Mouse (Mus musculus) hindbrain, embryonic 14.5 days (tissue): ENCODE measurements at regions not wholly inside any gene's neighbourhood (a gene's known extent, or its start where the extent isn't known, plus 50 kb on each side); places are given as distances from the start of the nearest gene placed in this dataset.

Experiments used
- ATAC-seq: fragments of 200-750 bp; cut with Nextera tagmentation; 2 replicates; pipeline ENCODE4 v1.8.0; 2017; ENCODE audit warnings: moderate number of reproducible peaks, mild to moderate bottlenecking, moderate TSS enrichment, moderate library complexity; ENCODE audit not compliant: low FRiP score
- DNase-seq: peaks from one replicate; pipeline ENCODE4 v3.0.0-alpha.2; 2015; ENCODE audit warnings: low spot score
- H3K27ac ChIP-seq: fragments of 300-500 bp; sonication (generic); 2 replicates; pipeline ENCODE4 v1.5.1; 2014; ENCODE audit warnings: mild to moderate bottlenecking, moderate library complexity
- H3K27me3 ChIP-seq: fragments of 300-500 bp; sonication (generic); 2 replicates; pipeline ENCODE4 v1.6.1; 2014; ENCODE audit warnings: mild to moderate bottlenecking, low read length, mixed read lengths; ENCODE audit not compliant: control insufficient read depth, insufficient read depth
- H3K36me3 ChIP-seq: fragments of 300-500 bp; sonication (generic); replicated peaks from 2 replicates; pipeline ENCODE4 v1.6.1; 2014; ENCODE audit not compliant: control insufficient read depth, insufficient read depth
- H3K4me1 ChIP-seq: fragments of 300-500 bp; sonication (generic); replicated peaks from 2 replicates; pipeline ENCODE4 v1.6.1; 2014; ENCODE audit warnings: antibody characterized with exemption, low read length, mixed read lengths; ENCODE audit not compliant: control insufficient read depth, insufficient read depth
- H3K4me2 ChIP-seq: fragments of 300-500 bp; sonication (generic); replicated peaks from 2 replicates; pipeline ENCODE4 v1.6.1; 2014; ENCODE audit warnings: mild to moderate bottlenecking, moderate library complexity
- H3K4me3 ChIP-seq: fragments of 300-500 bp; sonication (generic); replicated peaks from 2 replicates; pipeline ENCODE4 v1.5.1; 2014; ENCODE audit warnings: mild to moderate bottlenecking, low read length
- H3K9ac ChIP-seq: fragments of 300-500 bp; sonication (generic); 2 replicates; pipeline ENCODE4 v1.6.1; 2014
- H3K9me3 ChIP-seq: fragments of 300-500 bp; sonication (generic); 2 replicates; pipeline ENCODE4 v1.6.1; 2016; ENCODE audit warnings: low read length; ENCODE audit not compliant: control insufficient read depth
- WGBS: fragments of 180-500 bp; shearing (Covaris S2); extraction: QIAGEN DNeasy Blood & Tissue Kit; methylation state at CpG from one replicate; pipeline ENCODE4 v1.1.7; 2014; 5-methylcytosine and 5-hydroxymethylcytosine counted together

DNA sequence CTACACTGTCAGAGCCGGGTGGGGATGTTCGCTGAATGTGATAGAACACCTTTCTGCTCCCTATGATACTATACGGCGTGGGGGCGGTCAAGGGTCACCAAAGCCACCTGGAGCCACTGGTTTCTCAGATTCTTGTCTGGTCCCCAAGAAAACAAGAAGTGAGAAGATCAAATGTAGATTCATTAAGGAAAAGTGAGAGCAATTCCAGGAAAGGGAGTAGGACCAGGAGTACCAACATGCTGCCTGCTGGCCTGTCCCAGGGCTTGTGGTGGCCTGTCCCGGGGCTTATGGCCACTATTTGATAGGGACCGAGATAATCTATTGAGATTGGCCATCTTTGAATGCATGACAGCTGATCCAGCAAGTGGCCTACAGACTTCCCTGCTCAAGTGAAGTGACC lies 58.8 kb upstream of the Fut8 start:
- no peaks in the 10 kb centered on the region for H3K27me3 ChIP-seq
- DNase-seq (no peak), ATAC-seq (no peak)
- H3K4me3 ChIP-seq = no peak overlapping the region
- no peaks in the 10 kb centered on the region for H3K9me3 ChIP-seq
- no peak overlapping the region for H3K4me2 ChIP-seq
- no peak overlapping the region for H3K9ac ChIP-seq
- no peak overlapping the region for H3K27ac ChIP-seq
- H3K4me1 ChIP-seq = no peaks in the 10 kb centered on the region
- WGBS = 97% methylated on average over 7 of the region's 7 CpGs
- no peaks in the 10 kb centered on the region for H3K36me3 ChIP-seq

- Histone ChIP-seq H3K4me3 (no peak overlapping the region), H3K9me3 (no peaks in the 10 kb centered on the region), H3K4me1 (no peaks in the 10 kb centered on the region), H3K4me2 (no peak overlapping the region), H3K27me3 (no peaks in the 10 kb centered on the region), H3K36me3 (no peaks in the 10 kb centered on the region), H3K9ac (no peak overlapping the region), H3K27ac (no peak overlapping the region)
- ATAC-seq (no peak), DNase-seq (no peak)
- 41% methylated on average over 15 of the region's 15 CpGs for WGBS
These were observed 59.9 kb upstream of the Fut8 start for GRCm38 (mm10) chr12:77177811-77178578.

DNA sequence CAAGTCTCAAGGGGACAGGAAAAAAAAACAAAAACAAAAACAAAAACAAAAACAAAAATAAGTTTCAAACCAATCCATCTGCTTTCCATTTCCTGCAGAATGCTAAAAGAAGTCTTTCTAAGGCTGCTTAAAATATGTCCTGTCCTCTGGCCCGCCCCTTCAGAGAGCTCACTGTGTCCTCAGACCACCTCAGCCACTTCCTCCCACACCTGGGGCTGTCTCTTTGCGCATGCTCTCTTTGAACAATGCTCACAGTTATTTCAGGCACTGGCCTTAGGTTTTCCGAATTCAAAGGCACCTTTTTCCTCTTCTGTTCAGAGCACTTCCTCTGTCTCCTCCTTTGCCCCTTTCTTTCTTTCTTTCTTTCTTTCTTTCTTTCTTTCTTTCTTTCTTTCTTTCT lies 60.6 kb upstream of the Fut8 start:
- H3K4me2 ChIP-seq = no peak overlapping the region
- WGBS = 79% methylated on average over 3 of the region's 3 CpGs
- H3K9ac ChIP-seq = no peak overlapping the region
- H3K36me3 ChIP-seq = no peaks in the 10 kb centered on the region
- H3K4me3 ChIP-seq = no peak overlapping the region
- DNase-seq (no peak), ATAC-seq (no peak)
- H3K27me3 ChIP-seq = no peaks in the 10 kb centered on the region
- no peaks in the 10 kb centered on the region for H3K9me3 ChIP-seq
- no peak overlapping the region for H3K27ac ChIP-seq
- no peaks in the 10 kb centered on the region for H3K4me1 ChIP-seq

DNA sequence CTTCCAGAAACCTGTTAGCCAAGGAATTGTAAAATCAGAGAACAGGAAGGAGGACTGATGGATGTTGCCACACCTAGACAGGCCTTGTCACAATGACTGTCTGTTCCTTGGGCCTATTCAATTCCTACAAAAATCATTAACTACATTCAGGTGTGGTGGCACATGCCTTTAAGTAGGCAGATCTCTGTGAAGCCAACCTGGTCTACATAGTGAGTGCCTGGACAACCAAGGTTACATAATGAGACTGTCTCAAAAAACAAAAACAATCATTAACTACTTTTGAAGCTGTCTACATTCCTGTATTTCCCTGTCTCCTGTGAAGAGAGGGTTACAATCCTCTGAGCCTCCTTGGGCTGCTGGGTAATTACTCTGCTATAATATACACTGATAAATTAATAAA lies 63.9 kb upstream of the Fut8 start:
- no peaks in the 10 kb centered on the region for H3K4me1 ChIP-seq
- no peak overlapping the region for H3K27ac ChIP-seq
- no peak overlapping the region for H3K4me2 ChIP-seq
- no peak overlapping the region for H3K4me3 ChIP-seq
- no peak for DNase-seq
- H3K36me3 ChIP-seq = no peaks in the 10 kb centered on the region
- no peak for ATAC-seq
- no peaks in the 10 kb centered on the region for H3K27me3 ChIP-seq
- no peaks in the 10 kb centered on the region for H3K9me3 ChIP-seq
- H3K9ac ChIP-seq = no peak overlapping the region

- Histone ChIP-seq H3K27ac (no peak overlapping the region), H3K4me2 (no peak overlapping the region), H3K9ac (no peak overlapping the region), H3K36me3 (no peaks in the 10 kb centered on the region), H3K4me3 (no peak overlapping the region), H3K4me1 (no peaks in the 10 kb centered on the region), H3K27me3 (no peaks in the 10 kb centered on the region), H3K9me3 (no peaks in the 10 kb centered on the region)
- no peak for ATAC-seq
- no peak for DNase-seq
- 96% methylated on average over 2 of the region's 2 CpGs for WGBS
These were observed 65.4 kb upstream of the Fut8 start for GRCm38 (mm10) chr12:77172540-77172939.

GRCm38 (mm10) chr12:77170257-77170656 lies 67.7 kb upstream of the Fut8 start:
- H3K9ac ChIP-seq = no peak overlapping the region
- H3K27ac ChIP-seq = no peak overlapping the region
- H3K4me2 ChIP-seq = no peak overlapping the region
- WGBS = 89% methylated on average over 5 of the region's 5 CpGs
- no peak for DNase-seq
- no peak for ATAC-seq
- H3K9me3 ChIP-seq = no peaks in the 10 kb centered on the region
- no peak overlapping the region for H3K4me3 ChIP-seq
- H3K36me3 ChIP-seq = no peaks in the 10 kb centered on the region
- no peaks in the 10 kb centered on the region for H3K4me1 ChIP-seq
- H3K27me3 ChIP-seq = no peaks in the 10 kb centered on the region

DNA sequence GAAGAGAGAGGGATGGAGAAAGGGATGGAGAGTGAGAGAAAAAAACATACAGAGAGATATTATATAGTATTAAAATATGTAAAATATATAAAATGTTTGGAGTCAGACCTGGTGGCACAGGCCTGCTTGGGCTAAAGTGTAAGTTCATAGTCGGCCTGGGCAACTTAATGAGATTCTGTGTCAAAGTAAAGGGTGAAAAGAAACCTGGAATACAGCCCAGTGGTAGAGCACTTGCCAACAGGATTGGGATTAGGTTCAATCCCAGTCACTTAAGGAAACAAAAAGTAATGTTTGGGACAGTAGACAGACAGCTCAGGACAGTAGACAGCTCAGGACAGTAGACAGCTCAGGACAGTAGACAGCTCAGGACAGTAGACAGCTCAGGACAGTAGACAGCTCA lies 69.6 kb upstream of the Fut8 start:
- no peak for ATAC-seq
- Histone ChIP-seq H3K4me1 (no peaks in the 10 kb centered on the region), H3K4me2 (no peak overlapping the region), H3K27ac (no peak overlapping the region), H3K9ac (no peak overlapping the region), H3K27me3 (no peaks in the 10 kb centered on the region), H3K36me3 (no peaks in the 10 kb centered on the region), H3K9me3 (no peaks in the 10 kb centered on the region), H3K4me3 (no peak overlapping the region)
- no peak for DNase-seq
- 79% methylated on average over 1 of the region's 1 CpGs for WGBS

DNA sequence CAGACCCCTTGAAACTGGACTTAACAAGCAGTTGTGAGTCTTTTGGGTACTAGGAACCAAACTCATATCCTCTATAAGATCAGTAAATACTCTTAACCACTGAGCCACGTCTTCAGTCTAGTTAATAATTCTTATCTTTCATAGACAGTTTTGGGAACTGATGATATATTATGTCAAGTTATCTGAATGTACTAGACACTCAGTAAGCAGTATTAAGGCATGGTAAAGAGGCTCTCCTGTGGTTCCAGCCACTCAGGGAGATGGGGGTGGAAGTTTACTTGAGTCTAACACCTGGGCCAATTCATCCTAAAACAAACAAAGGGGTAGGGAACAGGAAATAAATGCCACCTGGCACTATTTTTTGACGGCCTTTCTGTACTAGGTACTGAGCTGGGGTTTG lies 81.2 kb upstream of the Fut8 start:
- Histone ChIP-seq H3K4me1 (no peaks in the 10 kb centered on the region; the same call in 1 of the 2 replicates), H3K4me2 (no peak overlapping the region), H3K36me3 (no peaks in the 10 kb centered on the region), H3K9ac (no peak overlapping the region), H3K9me3 (no peaks in the 10 kb centered on the region), H3K27ac (no peak overlapping the region), H3K4me3 (no peak overlapping the region), H3K27me3 (no peaks in the 10 kb centered on the region)
- WGBS = 82% methylated on average over 2 of the region's 2 CpGs
- no peak for ATAC-seq
- no peak for DNase-seq

- H3K4me3 ChIP-seq = no peak overlapping the region
- H3K9ac ChIP-seq = no peak overlapping the region
- H3K27me3 ChIP-seq = no peaks in the 10 kb centered on the region
- no peak overlapping the region for H3K27ac ChIP-seq
- no peaks in the 10 kb centered on the region for H3K9me3 ChIP-seq
- WGBS = 63% methylated on average over 6 of the region's 6 CpGs
- DNase-seq (no peak), ATAC-seq (no peak)
- H3K36me3 ChIP-seq = no peaks in the 10 kb centered on the region
- H3K4me1 ChIP-seq = no peaks in the 10 kb centered on the region; the same call in 1 of the 2 replicates
- no peak overlapping the region for H3K4me2 ChIP-seq
These were observed 82.3 kb upstream of the Fut8 start for GRCm38 (mm10) chr12:77155626-77156025.

DNA sequence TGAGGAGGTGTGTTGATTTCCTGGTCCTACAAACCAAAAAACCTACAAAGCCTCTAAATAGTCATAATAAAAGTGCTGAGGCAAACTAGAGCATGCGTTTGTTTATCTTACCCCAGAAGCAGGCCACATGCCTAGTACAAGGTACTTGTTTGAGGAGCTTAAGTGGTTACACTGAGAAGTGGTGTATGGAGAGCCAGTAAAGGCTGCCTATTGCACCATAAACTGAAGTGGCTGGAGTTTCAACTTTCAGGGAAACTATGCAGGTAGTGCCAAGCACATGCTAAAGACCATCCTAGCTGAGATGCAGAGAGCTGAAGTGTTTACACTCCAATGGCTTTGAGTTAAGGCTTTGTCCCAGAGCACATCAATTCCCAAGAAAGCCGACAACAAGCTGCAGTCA lies 86.5 kb upstream of the Fut8 start:
- DNase-seq = no peak
- H3K4me3 ChIP-seq = no peak overlapping the region
- no peak overlapping the region for H3K4me2 ChIP-seq
- H3K9me3 ChIP-seq = no peaks in the 10 kb centered on the region
- H3K36me3 ChIP-seq = no peaks in the 10 kb centered on the region
- H3K27me3 ChIP-seq = no peaks in the 10 kb centered on the region
- H3K27ac ChIP-seq = no peak overlapping the region
- H3K9ac ChIP-seq = no peak overlapping the region
- whole genome bisulfite sequencing = 83% methylated on average over 2 of the region's 2 CpGs
- no peak for ATAC-seq
- H3K4me1 ChIP-seq = no peaks in the 10 kb centered on the region; the same call in 1 of the 2 replicates
